Mouse (Mus musculus) CH12.LX (cell line): ENCODE measurements around the gene Cyp27a1. TPM values are rescaled to one million over a fixed set of nuclear protein-coding genes. Genes with fewer than 3 reads are reported as not detected.

ENCODE experiments used
- DNase-seq: peaks from one replicate; pipeline ENCODE4 v3.0.0-alpha.2; 2013; ENCODE audit errors: extremely low read depth
- H3K27ac ChIP-seq: 2 replicates; pipeline ENCODE4 v1.5.1; 2012; ENCODE audit warnings: low read depth, mild to moderate bottlenecking, control low read depth, moderate library complexity; ENCODE audit not compliant: insufficient read depth
- H3K27me3 ChIP-seq: replicated peaks from 2 replicates; pipeline ENCODE3; 2012; ENCODE audit warnings: inconsistent platforms
- H3K36me3 ChIP-seq, 2 experiments: replicated peaks in 1 of 2; 2 replicates each; pipeline versions ENCODE3 to v1.6.1; 2012; ENCODE audit warnings: inconsistent platforms in 1 of 2, low read length in 1 of 2, mild to moderate bottlenecking in 1 of 2, mixed read lengths in 1 of 2, moderate library complexity in 1 of 2; ENCODE audit not compliant: control insufficient read depth in 1 of 2, insufficient read depth in 1 of 2
- H3K4me1 ChIP-seq, 2 experiments: 2 replicates each; pipeline ENCODE4 v1.6.1; 2012; ENCODE audit warnings: inconsistent platforms in 1 of 2, moderate library complexity in 1 of 2; ENCODE audit not compliant: insufficient read depth in 2 of 2, control insufficient read depth in 1 of 2
- H3K4me2 ChIP-seq: 2 replicates; pipeline ENCODE4 v1.6.1; 2012; ENCODE audit warnings: low read depth, mild to moderate bottlenecking, control low read depth; ENCODE audit not compliant: poor library complexity, insufficient read depth, severe bottlenecking
- H3K4me3 ChIP-seq, 3 experiments: fragments of 150-350 bp in 1 of 3; sonication (generic) in 1 of 3; replicated peaks in 1 of 3; 2 replicates each; pipeline versions ENCODE3 to v1.5.1; 2011 to 2012; ENCODE audit warnings: low read depth in 2 of 3, low read length in 2 of 3, mild to moderate bottlenecking in 2 of 3, moderate library complexity in 2 of 3, control low read depth in 1 of 3, improper control_type of control experiment in 1 of 3, inconsistent platforms in 1 of 3, mixed read lengths in 1 of 3; ENCODE audit not compliant: poor library complexity in 1 of 3
- H3K79me2 ChIP-seq: replicated peaks from 2 replicates; pipeline ENCODE4 v1.6.1; 2012; ENCODE audit warnings: mild to moderate bottlenecking, moderate library complexity; ENCODE audit not compliant: control insufficient read depth, poor library complexity, insufficient read depth, severe bottlenecking; ENCODE audit errors: extremely low read depth
- H3K9ac ChIP-seq: 2 replicates; pipeline ENCODE4 v1.6.1; 2012; ENCODE audit warnings: low read depth, mild to moderate bottlenecking, control low read depth, moderate library complexity; ENCODE audit not compliant: insufficient read depth
- H3K9me3 ChIP-seq: replicated peaks from 2 replicates; pipeline ENCODE3; 2012; ENCODE audit warnings: low read length, inconsistent platforms, mixed read lengths
- E2F4 ChIP-seq: IDR thresholded peaks from 2 replicates; pipeline ENCODE4 v1.6.1; 2011; ENCODE audit warnings: low read depth, low read length, improper control_type of control experiment; ENCODE audit not compliant: insufficient replicate concordance
- ELF1 ChIP-seq: IDR thresholded peaks from 2 replicates; pipeline ENCODE4 v1.6.1; 2014; ENCODE audit warnings: low read depth, mild to moderate bottlenecking, inconsistent platforms, low read length, improper control_type of control experiment
- EP300 ChIP-seq: IDR thresholded peaks from 2 replicates; pipeline ENCODE4 v1.6.1; 2011; ENCODE audit warnings: low read length, improper control_type of control experiment
- ETS1 ChIP-seq: conservative IDR thresholded peaks from 2 replicates; pipeline ENCODE4 v1.6.1; 2012; ENCODE audit warnings: low read depth, mild to moderate bottlenecking, inconsistent platforms, low read length, improper control_type of control experiment, moderate library complexity
- GABPA ChIP-seq: IDR thresholded peaks from 2 replicates; pipeline ENCODE4 v1.6.1; 2012; ENCODE audit warnings: low read depth, low read length, improper control_type of control experiment, inconsistent platforms; ENCODE audit not compliant: insufficient replicate concordance
- MAZ ChIP-seq: IDR thresholded peaks from 2 replicates; pipeline ENCODE4 v1.6.1; 2012; ENCODE audit warnings: low read depth, mild to moderate bottlenecking, inconsistent platforms, low read length, improper control_type of control experiment, moderate library complexity
- MYC ChIP-seq: IDR thresholded peaks from 2 replicates; pipeline ENCODE4 v1.6.1; 2011; ENCODE audit warnings: low read depth, mild to moderate bottlenecking, improper control_type of control experiment, low read length
- NELFE ChIP-seq: IDR thresholded peaks from 2 replicates; pipeline ENCODE4 v1.6.1; 2011; ENCODE audit warnings: low read depth, low read length, improper control_type of control experiment
- PAX5 ChIP-seq: IDR thresholded peaks from 2 replicates; pipeline ENCODE4 v1.6.1; 2012; ENCODE audit warnings: low read length, inconsistent platforms, mixed read lengths
- POLR2A ChIP-seq: IDR thresholded peaks from 2 replicates; pipeline ENCODE4 v1.6.1; 2011; ENCODE audit warnings: low read depth, mild to moderate bottlenecking, improper control_type of control experiment, low read length
- RCOR1 ChIP-seq: conservative IDR thresholded peaks from 2 replicates; pipeline ENCODE4 v1.6.1; 2012; ENCODE audit warnings: low read depth, mild to moderate bottlenecking, inconsistent platforms, low read length, improper control_type of control experiment
- SIN3A ChIP-seq: IDR thresholded peaks from 2 replicates; pipeline ENCODE4 v1.6.1; 2012; ENCODE audit warnings: low read length, improper control_type of control experiment, inconsistent platforms
- SMC3 ChIP-seq: IDR thresholded peaks from 2 replicates; pipeline ENCODE4 v1.6.1; 2011; ENCODE audit warnings: low read depth, low read length, improper control_type of control experiment
- TBP ChIP-seq: conservative IDR thresholded peaks from 2 replicates; pipeline ENCODE4 v1.6.1; 2011; ENCODE audit warnings: low read depth, low read length, improper control_type of control experiment
- USF2 ChIP-seq: conservative IDR thresholded peaks from 2 replicates; pipeline ENCODE4 v1.6.1; 2011; ENCODE audit warnings: low read depth, low read length, improper control_type of control experiment
- ZNF384 ChIP-seq: IDR thresholded peaks from 2 replicates; pipeline ENCODE4 v1.6.1; 2012; ENCODE audit warnings: low read depth, low read length, improper control_type of control experiment, inconsistent platforms
- dilution Hi-C: fragments of 300-500 bp; cut with MboI; formaldehyde crosslinking; loops from 2 replicates; pipeline ENCODE4 v1.14.3; 2020; ENCODE audit warnings: low sequenced_read_pairs; ENCODE audit not compliant: extremely low pct_unique_long_range_greater_than_20kb, extremely low pct_ligation_motif_present
- in situ Hi-C: fragments of 300-500 bp; cut with MboI; formaldehyde crosslinking; loops from 3 replicates; pipeline ENCODE4 v1.14.3; 2019; ENCODE audit warnings: low sequenced_read_pairs, low pct_ligation_motif_present, low pct_unique_long_range_greater_than_20kb, mixed read lengths
- polyA plus RNA-seq: library from polyadenylated mRNA; unstranded; fragments of >175 nt; gene quantifications from 2 replicates; pipeline ENCODE4 v1.2.1, GENCODE M21; 2012; ENCODE audit warnings: low read depth; ENCODE audit not compliant: insufficient read length
- total RNA-seq, 2 experiments: library from RNA; depleted of rRNA; stranded (reverse); fragments of 300-350 nt in 1 of 2; fragments of >200 nt in 1 of 2; gene quantifications; 2 replicates each; pipeline ENCODE4 v1.2.3; 2012 to 2014

The Cyp27a1 gene
- total and polyA plus RNA-seq, 3 experiments = not detected

DNA sequence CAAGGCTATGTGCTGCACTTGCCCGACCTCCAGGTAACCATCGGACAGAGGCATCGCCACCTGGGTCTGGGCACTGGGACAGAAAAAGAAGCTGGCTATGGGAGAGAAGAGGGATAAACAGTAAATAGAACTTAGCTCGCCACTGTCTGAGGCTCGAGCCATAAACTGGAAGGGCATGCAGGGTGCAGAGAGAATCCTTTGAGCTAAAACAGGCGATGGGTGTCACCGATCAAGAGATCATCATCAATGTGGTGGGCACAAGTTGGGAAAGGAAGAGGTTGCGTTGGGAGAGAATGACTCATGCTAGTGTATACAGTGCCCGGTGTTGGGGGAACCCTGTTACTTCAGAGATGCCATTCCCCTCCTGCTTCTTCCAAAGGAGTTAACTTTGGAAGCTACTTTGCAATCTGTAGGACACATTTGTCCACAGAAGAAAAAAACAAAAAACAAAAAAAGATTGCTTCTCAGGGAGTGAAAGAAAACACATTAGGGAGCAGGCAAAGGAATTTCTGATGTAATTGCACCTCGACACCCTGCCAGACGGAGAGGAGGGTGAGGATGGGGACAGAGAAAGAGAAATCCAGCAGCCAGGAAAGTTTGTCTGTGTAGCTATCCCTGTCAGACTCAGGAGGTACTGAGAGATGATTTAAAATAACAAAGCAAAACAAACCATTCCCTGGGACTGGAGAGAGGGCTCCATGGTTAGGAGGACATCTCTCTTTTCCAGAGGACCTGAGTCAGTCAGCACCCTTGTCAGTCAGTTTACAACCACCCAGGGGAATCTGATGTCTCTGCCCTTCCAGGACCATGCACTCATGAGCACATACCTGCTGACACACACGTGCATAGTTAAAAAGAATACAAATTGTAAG is 721 bp downstream of the Cyp27a1 start:
- no peak for DNase-seq
- Histone ChIP-seq H3K4me1 (peaks cover 0 to 21% of the 10 kb centered on the region in 2 experiments; a peak in 3 of 4 replicates), H3K27me3 (no peaks in the 10 kb centered on the region), H3K27ac (no peak overlapping the region), H3K36me3 (no peaks in the 10 kb centered on the region), H3K79me2 (no peaks in the 10 kb centered on the region), H3K4me2 (no peak overlapping the region), H3K4me3 (no peak overlapping the region), H3K9me3 (no peaks in the 10 kb centered on the region), H3K9ac (no peak overlapping the region)
- in situ Hi-C loops (no loop called here), dilution Hi-C loops (no loop called here)
- TF ChIP-seq USF2 (no peak), TBP (no peak), ZNF384 (no peak), SIN3A (no peak), PAX5 (no peak), EP300 (no peak), MYC (no peak), SMC3 (no peak), GABPA (no peak), ETS1 (no peak), NELFE (no peak), ELF1 (no peak), RCOR1 (no peak), E2F4 (no peak), POLR2A (no peak)

DNA sequence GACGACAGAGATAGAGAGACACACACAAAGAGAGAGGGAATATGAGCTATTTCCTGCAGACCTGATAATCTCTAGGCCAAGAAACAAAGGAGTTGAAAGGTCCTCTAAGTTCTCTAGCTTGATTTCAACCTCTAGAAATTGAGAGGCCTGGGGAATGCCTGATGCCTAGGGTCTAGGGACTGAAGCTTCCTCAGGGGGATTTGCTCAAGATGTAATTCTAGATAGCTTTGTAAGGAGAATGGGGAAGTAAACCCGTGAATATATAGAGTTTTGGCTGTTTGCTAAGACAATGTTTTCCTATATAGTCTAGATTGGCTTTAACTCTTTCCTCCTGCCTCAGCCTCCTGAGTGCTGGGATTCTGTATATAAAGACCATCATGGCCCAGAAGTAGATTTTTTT is 1.6 kb downstream of the Cyp27a1 start:
- in situ Hi-C loops = loop anchor here (5.0 kb wide), 1 partner anchor 37 kb away; no protein-coding TSS in a partner anchor
- Histone ChIP-seq H3K9ac (no peak overlapping the region), H3K27ac (no peak overlapping the region), H3K79me2 (no peaks in the 10 kb centered on the region)
- no peak for TF ChIP-seq MAZ
- TF ChIP-seq, all 38 proteins: peak for 0
- Histone ChIP-seq H3K4me1 (peaks cover 0 to 21% of the 10 kb centered on the region in 2 experiments; a peak in 3 of 4 replicates), H3K4me3 (no peak overlapping the region), H3K27me3 (no peaks in the 10 kb centered on the region), H3K36me3 (no peaks in the 10 kb centered on the region), H3K9me3 (no peaks in the 10 kb centered on the region), H3K4me2 (no peak overlapping the region)
- DNase-seq = no peak
- dilution Hi-C loops = no loop called here
